Comparison of ENCODE assay signal across 7 mouse cellular contexts in the genomic region with DNA sequence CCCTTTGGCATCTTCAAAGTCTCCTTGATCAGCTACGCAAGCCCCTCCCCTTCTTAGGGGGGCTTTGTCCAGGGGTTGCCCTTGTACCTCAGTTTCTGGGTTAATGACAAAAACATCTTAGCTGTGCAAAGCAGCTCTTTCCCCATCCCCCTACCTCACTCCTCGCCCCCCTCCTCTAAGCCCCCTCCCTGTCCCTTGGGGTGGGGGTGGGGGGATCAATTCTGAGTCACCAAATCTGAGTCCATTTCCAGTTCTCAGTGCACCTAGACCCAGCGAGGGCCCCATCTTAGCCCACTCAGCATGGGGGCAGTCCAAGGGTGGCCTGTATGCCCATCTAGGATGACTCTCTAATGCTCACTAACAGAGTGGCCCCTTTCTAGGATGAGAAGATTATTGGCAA. TPM values are rescaled to one million over a fixed set of nuclear protein-coding genes. Genes with fewer than 3 reads are reported as not detected.
A peak's percentile ranks its signal among the peaks of the same experiment; 100 is the strongest.
DNase-seq lines count a peak whose midpoint lies in the region; ATAC-seq and TF ChIP-seq lines count a peak whose summit lies in the region.

No protein-coding gene starts in this region.

- H3K9ac ChIP-seq in forebrain, embryonic 11.5 days (ENCODE audit: low read length) = peak overlapping the region; percentile 89
- H3K9ac ChIP-seq in neural tube, embryonic 15.5 days (replicated peaks) = peak overlapping the region; percentile 76

- 54% methylated on average over 3 of the region's 3 CpGs for WGBS in forebrain, embryonic 11.5 days
- 79% methylated on average over 3 of the region's 3 CpGs for WGBS in limb, embryonic 10.5 days
- 63% methylated on average over 3 of the region's 3 CpGs for WGBS in neural tube, embryonic 15.5 days

- H3K4me3 ChIP-seq in layer of hippocampus, adult 2 months = peak overlapping the region; percentile 90
- H3K4me3 ChIP-seq in forebrain, embryonic 11.5 days (ENCODE audit: low read depth, low read length) = peak overlapping the region; percentile 62
- H3K4me3 ChIP-seq in limb, embryonic 10.5 days = peak overlapping the region; percentile 68
- H3K4me3 ChIP-seq in neural tube, embryonic 15.5 days (replicated peaks) = peak overlapping the region; percentile 62

- ATAC-seq in forebrain, embryonic 11.5 days (replicated peaks; ENCODE audit: low FRiP score) = no peak
- ATAC-seq in neural tube, embryonic 15.5 days (ENCODE audit: low FRiP score) = no peak

- H3K4me2 ChIP-seq in forebrain, embryonic 11.5 days (ENCODE audit: low read depth, low read length, severe bottlenecking) = peak overlapping the region; percentile 63
- H3K4me2 ChIP-seq in neural tube, embryonic 15.5 days = peak overlapping the region; percentile 90

- DNase-seq in layer of hippocampus, adult 2 months (ENCODE audit: low spot score in 2 of 2) = no peak
- no peak for DNase-seq in layer of hippocampus, adult 8-10 months (ENCODE audit: low spot score in 2 of 2)
- DNase-seq in forebrain, embryonic 11.5 days (ENCODE audit: low spot score) = peak; percentile 47
- DNase-seq in limb, embryonic 10.5 days (ENCODE audit: low spot score) = no peak
- DNase-seq in left cerebral cortex, adult 9 months (ENCODE audit: low spot score in 2 of 2) = no peak
- DNase-seq in spleen, postnatal 4 days (ENCODE audit: low spot score in 2 of 2) = no peak

- H3K4me1 ChIP-seq in forebrain, embryonic 11.5 days (replicated peaks; ENCODE audit: control insufficient read depth, insufficient read depth, low read length) = peaks cover 9% of the 10 kb centered on the region; the same call in 1 of the 2 replicates
- H3K4me1 ChIP-seq in limb, embryonic 10.5 days = peaks cover 32% of the 10 kb centered on the region
- H3K4me1 ChIP-seq in neural tube, embryonic 15.5 days = peaks cover 39% of the 10 kb centered on the region

- no peaks in the 10 kb centered on the region for H3K27me3 ChIP-seq in forebrain, embryonic 11.5 days (ENCODE audit: control insufficient read depth, insufficient read depth, low read length)
- H3K27me3 ChIP-seq in limb, embryonic 10.5 days (ENCODE audit: low read depth, poor library complexity, severe bottlenecking) = no peaks in the 10 kb centered on the region
- H3K27me3 ChIP-seq in neural tube, embryonic 15.5 days (replicated peaks) = no peaks in the 10 kb centered on the region

- no peak for TF ChIP-seq CTCF in layer of hippocampus, adult 2 months (conservative IDR thresholded peaks at IDR 0.05)

- peak overlapping the region; percentile 100 for H3K27ac ChIP-seq in layer of hippocampus, adult 2 months
- H3K27ac ChIP-seq in forebrain, embryonic 11.5 days (ENCODE audit: low read depth, low read length) = no peak overlapping the region
- H3K27ac ChIP-seq in limb, embryonic 10.5 days = peak overlapping the region; percentile 99
- peak overlapping the region; percentile 98 for H3K27ac ChIP-seq in neural tube, embryonic 15.5 days (replicated peaks)

- peaks cover 2% of the 10 kb centered on the region; the same call in 1 of the 2 replicates for H3K36me3 ChIP-seq in forebrain, embryonic 11.5 days (ENCODE audit: control insufficient read depth, insufficient read depth, low read length)
- peaks cover 49% of the 10 kb centered on the region for H3K36me3 ChIP-seq in limb, embryonic 10.5 days
- H3K36me3 ChIP-seq in neural tube, embryonic 15.5 days = peaks cover 33% of the 10 kb centered on the region

- no peaks in the 10 kb centered on the region for H3K9me3 ChIP-seq in forebrain, embryonic 11.5 days (ENCODE audit: control insufficient read depth, low read length)
- no peaks in the 10 kb centered on the region for H3K9me3 ChIP-seq in limb, embryonic 10.5 days (replicated peaks)
- no peaks in the 10 kb centered on the region for H3K9me3 ChIP-seq in neural tube, embryonic 15.5 days (replicated peaks)

RNA-seq across cellular contexts. Expression of gene Atxn7l2, which starts 1.7 kb away (rescaled TPM):
- 10 to 100 TPM; 31.9 to 34.6 TPM for total RNA-seq in layer of hippocampus, adult 2 months (2021)
- total RNA-seq in layer of hippocampus, adult 8-10 months (2022) = 10 to 100 TPM; 23.1 to 36.3 (median 29.6) TPM
- 22.3 and 24.3 TPM in 2 replicates for polyA plus RNA-seq in forebrain, embryonic 11.5 days (2014; fragmentation: Nextera tagmentation; extraction: Ambion mirVana)
- polyA plus RNA-seq in limb, embryonic 10.5 days (2016; fragmentation: Nextera tagmentation; extraction: Ambion mirVana) = 23.3 and 25.7 TPM in 2 replicates
- 18.4 and 21.2 TPM in 2 replicates for polyA plus RNA-seq in neural tube, embryonic 15.5 days (2015; fragmentation: Nextera tagmentation; extraction: Ambion mirVana)

RNA-seq across cellular contexts. Expression of gene Cyb561d1, which starts 8.0 kb away (rescaled TPM):
- total RNA-seq in layer of hippocampus, adult 2 months (2021) = 10 to 100 TPM; 16.3 to 16.8 TPM
- 10 to 100 TPM; 15.7 to 21.2 (median 18.9) TPM for total RNA-seq in layer of hippocampus, adult 8-10 months (2022)
- polyA plus RNA-seq in forebrain, embryonic 11.5 days (2014; fragmentation: Nextera tagmentation; extraction: Ambion mirVana) = 3.1 and 3.2 TPM in 2 replicates
- 1.6 and 2.1 TPM in 2 replicates for polyA plus RNA-seq in limb, embryonic 10.5 days (2016; fragmentation: Nextera tagmentation; extraction: Ambion mirVana)
- 3.1 TPM in 2 replicates for polyA plus RNA-seq in neural tube, embryonic 15.5 days (2015; fragmentation: Nextera tagmentation; extraction: Ambion mirVana)

RNA-seq across cellular contexts. Expression of gene Sypl2, which starts 17.4 kb away (rescaled TPM):
- 1 to 10 TPM; 2.0 to 3.0 TPM for total RNA-seq in layer of hippocampus, adult 2 months (2021)
- total RNA-seq in layer of hippocampus, adult 8-10 months (2022) = 1 to 10 TPM; 2.1 to 3.8 (median 2.8) TPM
- polyA plus RNA-seq in forebrain, embryonic 11.5 days (2014; fragmentation: Nextera tagmentation; extraction: Ambion mirVana) = 2.3 and 3.5 TPM in 2 replicates
- polyA plus RNA-seq in limb, embryonic 10.5 days (2016; fragmentation: Nextera tagmentation; extraction: Ambion mirVana) = 0.23 and 0.56 TPM in 2 replicates
- polyA plus RNA-seq in neural tube, embryonic 15.5 days (2015; fragmentation: Nextera tagmentation; extraction: Ambion mirVana) = 0.38 and 0.52 TPM in 2 replicates

RNA-seq across cellular contexts. Expression of gene Amigo1, which starts 22.9 kb away (rescaled TPM):
- 10 to 100 TPM; 69.7 to 79.0 TPM for total RNA-seq in layer of hippocampus, adult 2 months (2021)
- total RNA-seq in layer of hippocampus, adult 8-10 months (2022) = 10 to 100 TPM; 61.9 to 71.8 (median 68.3) TPM
- 4.2 and 5.2 TPM in 2 replicates for polyA plus RNA-seq in forebrain, embryonic 11.5 days (2014; fragmentation: Nextera tagmentation; extraction: Ambion mirVana)
- 2.6 and 3.0 TPM in 2 replicates for polyA plus RNA-seq in limb, embryonic 10.5 days (2016; fragmentation: Nextera tagmentation; extraction: Ambion mirVana)
- 10.2 and 14.4 TPM in 2 replicates for polyA plus RNA-seq in neural tube, embryonic 15.5 days (2015; fragmentation: Nextera tagmentation; extraction: Ambion mirVana)

RNA-seq across cellular contexts. Expression of gene Psma5, which starts 47.7 kb away (rescaled TPM):
- total RNA-seq in layer of hippocampus, adult 2 months (2021) = 10 to 100 TPM; 68.2 to 76.8 TPM
- 10 to 100 TPM; 75.1 to 78.6 (median 77.7) TPM for total RNA-seq in layer of hippocampus, adult 8-10 months (2022)
- 277 and 297 TPM in 2 replicates for polyA plus RNA-seq in forebrain, embryonic 11.5 days (2014; fragmentation: Nextera tagmentation; extraction: Ambion mirVana)
- polyA plus RNA-seq in limb, embryonic 10.5 days (2016; fragmentation: Nextera tagmentation; extraction: Ambion mirVana) = 374 and 403 TPM in 2 replicates
- polyA plus RNA-seq in neural tube, embryonic 15.5 days (2015; fragmentation: Nextera tagmentation; extraction: Ambion mirVana) = 239 and 254 TPM in 2 replicates
